Mouse (Mus musculus) skeletal muscle tissue, adult 2 months (tissue): ENCODE measurements at regions not wholly inside any gene's neighbourhood (a gene's known extent, or its start where the extent isn't known, plus 50 kb on each side); places are given as distances from the start of the nearest gene placed in this dataset.

Experiments
- DNase-seq: peaks from one replicate; pipeline ENCODE4 v3.0.0-alpha.2; 2012; ENCODE audit warnings: low read depth, low spot score

DNA sequence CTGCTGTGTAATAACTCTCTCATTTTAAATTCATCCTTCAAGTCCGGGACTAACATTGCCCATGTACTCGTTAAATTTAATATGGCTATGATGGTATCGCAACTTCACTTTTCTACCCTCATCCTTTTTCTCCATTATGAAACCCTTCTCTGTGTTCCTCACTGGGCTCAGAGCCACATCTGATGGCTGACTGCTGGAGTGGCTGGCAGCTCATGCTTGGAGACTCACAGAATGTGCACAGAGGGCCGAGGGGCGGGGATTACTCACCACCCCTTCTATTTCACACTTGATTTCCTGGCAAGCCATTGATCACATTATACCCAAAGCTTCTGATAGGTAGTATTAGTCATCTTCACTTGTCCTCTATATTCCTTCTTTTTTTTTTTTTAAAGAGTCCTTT is 81.1 kb upstream of the Vwde start:
- DNase-seq: no peak

DNA sequence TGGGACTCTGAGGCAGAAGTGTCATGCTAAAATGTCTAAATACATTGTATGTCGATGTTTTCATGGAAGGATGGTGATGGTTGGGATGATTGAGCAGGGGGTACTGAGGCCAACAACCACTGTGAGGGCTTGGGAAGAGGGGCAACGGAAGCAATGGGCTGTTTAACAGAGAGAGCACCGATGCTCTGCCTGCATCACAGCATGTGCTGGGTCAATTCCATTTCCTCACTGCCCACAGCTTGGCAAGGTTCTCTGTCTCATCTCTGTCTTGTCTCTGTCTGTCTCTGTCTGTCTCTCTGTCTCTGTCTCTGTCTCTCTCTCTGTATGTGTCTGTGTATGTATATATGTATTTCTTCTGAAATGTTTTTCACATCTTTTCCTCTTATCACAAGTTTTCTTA is 73.4 kb upstream of the Vwde start:
- DNase-seq: no peak

DNA sequence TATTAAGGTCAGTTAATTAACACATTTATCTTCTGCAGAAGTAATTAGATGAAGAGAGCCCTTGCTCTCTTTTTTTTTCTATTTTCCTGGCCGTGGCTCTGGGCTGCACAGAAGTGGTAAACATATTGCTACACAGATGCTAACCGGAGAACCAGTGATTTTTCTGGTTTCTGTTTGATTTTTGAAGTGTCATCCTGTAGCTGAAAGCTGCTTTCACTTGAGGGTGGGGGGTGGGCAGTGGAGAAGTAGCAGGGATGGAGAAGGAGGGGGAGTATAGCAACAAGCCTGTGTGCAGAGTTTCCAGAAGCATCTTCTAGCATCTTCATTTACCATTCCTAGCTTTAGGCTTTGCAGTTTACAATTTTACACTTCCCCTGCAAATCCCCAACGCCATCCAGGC is 72.3 kb upstream of the Vwde start:
- no peak for DNase-seq

DNA sequence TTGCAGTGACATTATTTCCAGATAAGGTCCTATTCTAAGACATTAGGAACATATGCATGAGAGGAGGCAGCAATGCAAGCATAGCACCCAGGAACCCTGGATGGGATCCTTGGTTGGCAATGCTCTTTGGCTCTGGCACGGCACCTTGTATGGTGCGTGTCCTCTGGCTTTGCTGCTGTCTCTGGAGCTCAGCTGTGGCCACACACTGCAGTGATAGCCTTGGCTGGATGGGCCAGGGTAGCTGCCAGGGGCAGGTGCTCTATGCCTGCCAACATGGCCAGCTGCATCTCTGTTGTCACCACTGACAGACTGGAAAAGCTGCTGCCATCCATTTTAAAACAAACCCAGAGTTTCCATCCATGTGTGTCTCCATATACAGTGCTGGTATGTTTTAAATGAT is 71.3 kb upstream of the Vwde start:
- no peak for DNase-seq

DNA sequence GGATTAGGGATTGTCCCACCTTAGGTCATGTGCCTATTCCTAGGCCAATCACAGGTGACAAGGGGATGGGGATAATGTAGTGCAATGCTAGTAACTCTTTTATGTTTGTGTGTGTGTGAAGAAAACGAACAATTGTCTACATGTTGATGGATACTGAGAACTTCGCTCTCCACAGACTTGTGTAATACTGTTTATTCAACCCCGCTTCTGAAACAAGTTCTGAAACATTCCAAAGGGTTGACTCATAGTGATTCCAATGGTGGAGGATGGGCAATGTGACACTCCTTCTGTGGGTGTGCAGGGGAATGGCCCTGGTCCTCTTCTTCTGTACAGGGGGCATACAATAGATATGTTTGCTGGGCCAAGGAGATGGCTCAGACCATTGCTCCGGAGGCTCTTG is 69.6 kb upstream of the Vwde start:
- no peak for DNase-seq

DNA sequence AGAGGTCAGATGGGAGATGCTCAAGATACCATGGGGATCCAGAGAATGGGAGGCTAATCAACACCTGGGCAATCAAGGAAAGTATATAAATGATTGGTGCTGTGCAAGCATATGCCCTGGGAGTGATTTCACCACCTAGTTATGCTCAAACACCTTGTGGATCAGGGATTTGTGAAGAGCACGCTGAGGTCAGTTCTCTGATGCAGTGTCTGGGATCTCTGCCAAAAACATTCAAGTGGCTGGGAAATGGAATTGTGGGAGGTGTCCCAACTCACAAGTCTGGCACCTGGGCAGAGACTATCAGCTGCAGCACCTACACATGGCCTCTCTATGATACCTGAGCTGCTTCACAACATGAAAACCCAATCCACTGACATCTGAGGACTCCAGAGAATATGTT is 63.7 kb upstream of the Vwde start:
- DNase-seq: no peak

DNA sequence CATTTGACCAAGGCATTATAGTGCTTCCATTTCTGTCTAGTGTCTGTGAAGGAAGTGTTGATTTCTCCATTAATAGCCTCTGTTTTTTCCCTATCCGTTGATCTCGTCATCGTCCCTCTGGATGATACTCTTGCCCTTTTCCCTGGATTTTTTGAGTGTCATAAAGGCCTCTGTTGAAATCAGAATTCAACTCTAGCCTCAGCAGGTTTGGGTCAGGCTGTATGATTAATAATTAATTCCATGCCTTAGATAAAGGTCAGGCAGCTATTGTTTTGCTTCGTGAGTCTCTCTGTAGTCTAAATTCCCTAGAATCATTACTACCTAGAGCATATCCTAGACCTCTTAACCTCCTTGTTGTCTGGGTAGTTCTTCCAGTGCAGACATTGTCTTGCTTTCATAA is 63.0 kb upstream of the Vwde start:
- no peak for DNase-seq

DNA sequence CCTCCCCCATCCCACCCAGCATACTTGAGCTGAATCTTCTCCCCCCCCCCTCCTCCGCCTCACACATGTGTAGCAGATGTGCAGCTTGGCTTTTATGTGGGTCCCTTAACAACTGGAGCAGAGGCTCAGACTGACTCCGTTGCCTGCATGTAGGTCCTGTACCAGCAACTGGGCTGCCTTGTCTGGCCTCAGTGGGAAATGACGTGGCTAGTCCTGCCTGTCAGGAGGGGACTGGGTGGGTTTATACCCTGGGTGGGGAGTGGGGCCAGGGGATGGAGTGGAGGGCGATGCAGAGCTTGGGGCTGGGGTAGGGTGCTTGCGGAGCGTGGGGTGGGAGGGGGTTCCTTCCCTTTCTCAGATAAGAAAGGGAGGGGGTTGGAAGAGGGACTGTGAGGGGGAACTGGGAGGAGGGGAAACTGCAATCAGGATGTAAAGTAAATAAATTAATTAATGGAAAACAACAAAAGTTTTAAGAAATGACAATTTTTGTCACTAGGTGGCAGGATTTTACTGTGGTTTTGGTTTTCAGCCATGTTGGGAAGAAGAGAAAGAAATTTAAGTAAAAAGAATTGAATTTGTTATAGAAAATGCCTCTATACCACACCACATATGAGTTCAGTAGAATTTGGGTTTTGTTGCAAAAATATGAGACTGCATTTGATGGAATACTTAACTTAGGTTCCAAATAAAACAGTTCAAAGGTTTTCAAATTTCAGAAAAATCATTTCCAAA is 61.9 kb upstream of the Vwde start:
- DNase-seq: no peak

DNA sequence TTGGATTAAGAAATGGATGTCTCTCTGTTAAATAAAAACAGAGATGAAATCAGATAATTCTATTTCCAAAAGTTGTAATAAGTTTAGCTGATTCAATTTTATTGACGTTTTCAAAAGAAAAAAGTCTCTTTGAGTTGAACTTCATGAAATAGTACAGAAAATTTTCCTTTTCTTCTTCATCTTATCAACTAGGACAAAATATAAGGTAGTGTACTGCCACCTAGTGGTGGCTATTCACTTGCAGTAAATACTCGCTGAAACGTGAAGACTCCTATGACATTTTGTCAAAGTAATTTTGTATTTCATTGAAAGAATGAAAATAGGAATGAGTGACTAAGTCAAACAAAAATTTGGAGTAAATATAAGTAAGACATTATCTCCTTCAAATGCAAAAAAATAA is 56.1 kb upstream of the Vwde start:
- DNase-seq: peak; percentile 13
